Mouse (Mus musculus) Muller cell, postnatal 12 days (primary cell): ENCODE results near the gene Ptprd.

Source experiments
- DNase-seq: peaks from one replicate; pipeline ENCODE4 v3.0.0-alpha.2; 2015; ENCODE audit errors: inconsistent ontology term

Ptprd gene

GRCm38 (mm10) chr4:77248918-77249317, 962.8 kb downstream of the Ptprd start:
- no peak for DNase-seq

GRCm38 (mm10) chr4:77241852-77242455, 969.8 kb downstream of the Ptprd start:
- no peak for DNase-seq

GRCm38 (mm10) chr4:77238144-77238543, 973.6 kb downstream of the Ptprd start:
- DNase-seq: no peak

GRCm38 (mm10) chr4:77233243-77233642, 978.5 kb downstream of the Ptprd start:
- no peak for DNase-seq

GRCm38 (mm10) chr4:77168866-77169265, 1042.9 kb downstream of the Ptprd start:
- DNase-seq: peak; percentile 12

- no peak for DNase-seq
Observed at GRCm38 (mm10) chr4:77157601-77158000, 1054.2 kb downstream of the Ptprd start.

GRCm38 (mm10) chr4:77155561-77155960, 1056.2 kb downstream of the Ptprd start:
- no peak for DNase-seq

- no peak for DNase-seq
Observed at GRCm38 (mm10) chr4:77155037-77155436, 1056.7 kb downstream of the Ptprd start.

GRCm38 (mm10) chr4:77124852-77125251, 1086.9 kb downstream of the Ptprd start:
- no peak for DNase-seq

- no peak for DNase-seq
Observed at GRCm38 (mm10) chr4:77110894-77111293, 1100.9 kb downstream of the Ptprd start.

- no peak for DNase-seq
Observed at GRCm38 (mm10) chr4:77107291-77107690, 1104.5 kb downstream of the Ptprd start.

GRCm38 (mm10) chr4:77083165-77083564, 1128.6 kb downstream of the Ptprd start:
- DNase-seq: peak; percentile 71

GRCm38 (mm10) chr4:77077607-77078006, 1134.2 kb downstream of the Ptprd start:
- DNase-seq: peak; percentile 86

- no peak for DNase-seq
Observed at GRCm38 (mm10) chr4:77050536-77051207, 1161.1 kb downstream of the Ptprd start.

- DNase-seq: no peak
Observed at GRCm38 (mm10) chr4:77004483-77004882, 1207.3 kb downstream of the Ptprd start.

GRCm38 (mm10) chr4:76996172-76996571, 1215.6 kb downstream of the Ptprd start:
- DNase-seq: no peak

GRCm38 (mm10) chr4:76989961-76990360, 1221.8 kb downstream of the Ptprd start:
- DNase-seq: no peak

- DNase-seq: no peak
Observed at GRCm38 (mm10) chr4:76977056-76977809, 1234.5 kb downstream of the Ptprd start.

- DNase-seq: peak; percentile 42
Observed at GRCm38 (mm10) chr4:76948251-76948650, 1263.5 kb downstream of the Ptprd start.

GRCm38 (mm10) chr4:76941382-76942360, 1270.1 kb downstream of the Ptprd start:
- DNase-seq: peak; percentile 13

- no peak for DNase-seq
Observed at GRCm38 (mm10) chr4:76931559-76931958, 1280.2 kb downstream of the Ptprd start.
